Mouse (Mus musculus) thymus, postnatal 36 days (tissue): ENCODE measurements at regions not wholly inside any gene's neighbourhood (a gene's known extent, or its start where the extent isn't known, plus 50 kb on each side); places are given as distances from the start of the nearest gene placed in this dataset.

ENCODE experiments used
- DNase-seq, 2 experiments: peaks; one replicate each; pipeline ENCODE4 v3.0.0; 2022; ENCODE audit warnings: mixed read lengths in 2 of 2

GRCm38 (mm10) chr5:33512253-33512884 is 78.6 kb upstream of the Nkx1-1 start:
- DNase-seq = no peak

- DNase-seq = no peak
Measured at GRCm38 (mm10) chr5:33511529-33512252, 77.9 kb upstream of the Nkx1-1 start.

- no peak for DNase-seq
Measured at GRCm38 (mm10) chr5:33505786-33506185, 72.0 kb upstream of the Nkx1-1 start.

- DNase-seq = no peak
Measured at GRCm38 (mm10) chr5:33501735-33502495, 68.1 kb upstream of the Nkx1-1 start.

GRCm38 (mm10) chr5:33501211-33501610 is 67.4 kb upstream of the Nkx1-1 start:
- DNase-seq = peak in 1 of 2 experiments; percentile 14

- DNase-seq = peak; percentile 73
Measured at GRCm38 (mm10) chr5:33495900-33496529, 62.2 kb upstream of the Nkx1-1 start.

- no peak for DNase-seq
Measured at GRCm38 (mm10) chr5:33495276-33495675, 61.5 kb upstream of the Nkx1-1 start.

- DNase-seq = no peak
Measured at GRCm38 (mm10) chr5:33492604-33493315, 59.0 kb upstream of the Nkx1-1 start.

GRCm38 (mm10) chr5:33489286-33489685 is 55.5 kb upstream of the Nkx1-1 start:
- DNase-seq = no peak

GRCm38 (mm10) chr5:33488152-33488561 is 54.4 kb upstream of the Nkx1-1 start:
- no peak for DNase-seq

GRCm38 (mm10) chr5:33485765-33486164 is 52.0 kb upstream of the Nkx1-1 start:
- no peak for DNase-seq
